Mouse (Mus musculus) c-Kit-negative CD71-positive TER-119-positive erythroid progenitor cells, embryonic 14.5 days (primary cell): ENCODE data around the gene Kansl1.
"Not testable (repeated sequence)": the region's sequence is repeated elsewhere in the genome, so short reads cannot be mapped to it uniquely, and the experiment has no call there.

Experiments used
- DNase-seq: peaks from one replicate; pipeline ENCODE4 v3.0.0-alpha.2; 2013; ENCODE audit warnings: low read depth, low spot score

The Kansl1 gene

DNA sequence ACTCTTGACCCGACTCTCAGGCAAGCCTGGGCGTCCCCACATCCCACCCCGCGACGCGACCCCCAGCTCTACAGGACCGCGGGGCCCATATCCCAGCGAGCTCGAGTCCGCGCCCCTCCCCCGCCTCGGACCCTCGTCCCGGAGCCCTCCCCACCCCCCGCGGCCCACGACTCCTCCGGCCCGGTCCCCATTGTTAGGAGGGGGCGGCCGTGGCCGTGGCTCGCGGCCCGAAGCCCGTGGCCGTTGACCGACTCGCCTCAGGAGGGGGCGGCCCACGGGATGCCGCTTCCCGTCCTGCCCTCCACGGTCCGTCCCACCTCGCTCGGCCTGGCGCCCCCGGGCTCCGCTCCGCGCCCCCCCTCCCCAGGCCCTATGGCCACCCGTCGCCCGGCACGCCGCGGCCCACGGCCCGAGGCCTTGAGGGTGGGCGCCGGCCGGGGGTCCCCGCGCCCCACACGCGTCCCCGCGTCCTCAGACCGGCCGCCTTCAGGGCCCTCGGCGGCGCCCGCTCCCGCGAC, at the start of gene Kansl1:
Kansl1 (minus strand) TSS at position 111 of the 518 bp plus-strand sequence.
- no peak for DNase-seq

DNA sequence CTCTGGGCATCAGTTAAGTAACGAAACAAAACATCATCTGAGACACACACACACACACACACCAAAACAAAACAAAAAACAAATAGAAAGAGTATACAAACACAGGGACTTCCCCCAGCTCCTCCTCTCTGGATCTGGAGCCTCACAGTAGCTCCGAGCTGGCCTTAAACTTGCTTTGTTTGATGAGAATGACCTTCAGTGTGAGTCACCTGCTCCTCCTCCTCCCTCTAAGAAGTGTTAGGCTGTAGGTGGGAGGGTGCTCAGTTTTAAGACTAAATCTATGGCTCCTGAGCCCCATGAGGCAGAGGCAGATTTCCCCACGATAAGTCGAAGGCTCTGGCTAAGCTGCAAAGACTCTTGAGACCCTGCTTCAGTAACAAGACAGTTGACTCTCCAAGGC, 43.8 kb upstream of the Kansl1 start:
- DNase-seq, result no peak

DNA sequence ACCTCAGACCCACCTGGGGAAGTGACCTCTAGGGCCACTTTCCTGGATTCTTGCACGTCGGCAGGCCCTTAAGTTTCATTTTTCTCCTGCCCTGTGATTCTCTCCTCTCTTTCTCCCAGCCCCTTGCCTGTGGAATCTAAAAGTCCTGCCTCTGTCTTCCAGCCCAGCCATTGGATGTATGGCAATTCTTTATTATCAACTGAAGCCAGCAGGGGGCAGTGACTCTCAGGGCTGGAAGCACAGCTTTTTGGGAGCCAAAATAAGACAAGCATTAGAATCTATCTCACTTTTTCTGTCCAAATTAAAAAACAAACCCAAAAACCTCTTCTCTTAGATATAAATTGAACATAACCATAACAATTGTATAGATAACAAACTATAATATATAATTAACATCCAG, 41.9 kb upstream of the Kansl1 start:
- peak; percentile 3 for DNase-seq

- no peak for DNase-seq
Measured at GRCm38 (mm10) chr11:104508455-104508854, 39.8 kb upstream of the Kansl1 start.

DNA sequence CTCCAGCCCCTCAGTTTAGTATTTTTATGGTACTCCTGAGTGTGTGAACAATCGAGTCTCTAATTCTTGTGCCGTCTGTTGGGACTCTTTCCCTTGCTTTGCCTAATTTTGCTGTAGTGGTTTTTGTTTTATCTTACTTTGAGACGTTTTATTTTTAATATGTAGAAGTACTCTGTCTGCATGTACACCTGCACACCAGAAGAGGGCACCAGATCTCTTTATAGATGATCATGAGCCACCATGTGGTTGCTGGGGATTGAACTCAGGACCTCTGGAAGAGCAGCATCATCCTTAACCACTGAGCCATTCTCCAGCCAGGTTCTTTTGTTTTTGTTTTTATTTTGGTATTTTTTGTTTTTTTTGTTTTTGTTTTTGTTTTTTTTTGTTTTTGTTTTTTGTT, 19.6 kb upstream of the Kansl1 start:
- DNase-seq, result no peak

DNA sequence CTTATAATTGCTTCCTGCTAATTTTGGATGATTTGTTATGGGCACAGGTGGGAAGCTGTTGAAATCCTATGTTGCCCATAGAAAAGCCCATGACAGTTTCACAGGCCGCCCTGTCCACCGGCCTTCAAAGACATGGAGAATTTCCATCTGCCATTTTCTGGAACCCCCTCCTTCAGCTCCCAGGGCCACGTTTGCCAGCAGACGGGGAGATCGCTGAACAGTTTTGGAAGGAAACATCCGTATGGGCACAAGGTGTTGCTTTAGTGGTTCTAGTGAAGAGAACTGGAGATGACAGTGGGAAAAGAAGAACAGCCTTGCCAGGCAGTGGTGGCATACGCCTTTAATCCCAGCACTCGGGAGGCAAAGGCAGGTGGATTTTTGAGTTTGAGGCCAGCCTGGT, 13.3 kb upstream of the Kansl1 start:
- no peak for DNase-seq

DNA sequence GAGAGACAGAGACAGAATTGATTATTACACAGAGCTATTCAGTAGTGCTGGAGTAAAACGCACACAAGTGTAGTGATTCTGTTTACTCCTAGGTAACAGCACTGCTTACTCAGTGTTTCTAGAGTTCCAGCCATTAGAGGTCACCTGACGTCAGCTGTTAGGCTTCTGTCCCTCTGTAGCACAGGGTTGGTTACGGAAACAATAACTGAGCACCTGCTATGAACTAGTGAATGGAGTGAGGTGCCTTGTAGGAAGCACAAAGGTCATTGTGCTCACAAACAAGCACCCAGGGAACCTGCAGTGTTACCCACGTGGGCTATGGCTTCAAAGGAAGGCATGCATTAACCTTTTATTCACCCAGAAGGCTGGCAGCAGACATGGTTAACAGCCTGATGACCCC, 10.8 kb upstream of the Kansl1 start:
- no peak for DNase-seq

DNA sequence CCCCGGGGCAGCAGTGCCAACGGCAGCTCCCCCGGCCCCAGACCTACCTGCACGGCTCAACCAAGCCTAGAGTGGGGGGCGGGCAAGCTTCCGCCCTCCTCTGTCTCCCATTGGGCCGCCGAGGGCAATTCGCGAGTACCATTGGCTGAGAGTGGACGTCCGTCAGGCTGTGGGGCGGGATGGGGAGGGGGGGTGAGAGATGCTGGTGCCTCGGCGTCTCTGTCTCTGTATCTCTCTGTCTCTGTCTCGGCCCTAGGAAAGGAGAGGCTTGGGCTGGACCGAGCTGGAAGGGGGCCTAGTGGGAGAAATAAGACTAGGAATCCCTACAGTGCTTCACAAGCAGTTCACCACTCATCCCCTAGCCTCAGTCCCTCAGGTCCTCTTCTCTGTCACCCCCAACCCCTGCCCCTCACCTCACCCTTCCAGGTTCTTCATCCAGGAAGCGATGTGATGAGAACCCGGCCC, 742 bp upstream of the Kansl1 start:
- DNase-seq, result peak; percentile 61

DNA sequence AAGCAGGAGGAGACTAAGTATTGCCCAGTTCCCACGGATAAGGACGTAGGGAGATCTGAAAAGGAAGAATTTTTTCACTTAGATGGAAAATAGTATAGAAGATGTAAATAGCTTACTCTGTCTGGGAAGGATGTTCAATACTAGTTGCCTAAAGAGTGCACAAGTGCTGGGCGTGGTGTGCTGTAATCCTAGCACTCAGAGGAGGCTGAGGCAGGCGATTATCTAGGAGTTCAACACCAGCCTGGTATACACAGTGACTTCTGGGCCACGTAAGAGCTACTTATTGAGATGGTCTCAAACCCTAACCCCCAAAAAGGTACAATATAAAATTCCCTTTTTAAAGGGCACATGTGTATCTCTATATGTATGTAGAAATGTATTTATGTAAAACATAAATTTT, 963 bp downstream of the Kansl1 start:
- no peak for DNase-seq

GRCm38 (mm10) chr11:104461551-104461950, 7.1 kb downstream of the Kansl1 start:
- peak; percentile 76 for DNase-seq

DNA sequence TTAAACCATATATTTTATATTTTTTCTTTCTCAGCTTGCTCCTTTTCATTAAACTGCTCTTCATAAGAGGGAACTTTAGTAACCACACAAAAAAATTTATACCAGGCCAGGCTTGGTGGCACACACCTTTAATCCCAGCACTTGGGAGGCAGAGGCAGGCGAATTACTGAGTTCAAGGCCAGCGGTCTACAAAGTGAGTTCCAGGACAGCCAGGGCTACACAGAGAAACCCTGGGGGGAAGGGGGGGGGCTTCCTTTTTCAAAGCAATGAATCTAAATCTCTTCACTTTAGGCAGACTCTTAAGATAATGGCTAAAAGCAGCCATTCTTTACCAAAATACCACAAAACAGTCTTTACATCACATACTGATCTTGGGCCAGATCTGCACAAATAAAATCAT, 9.0 kb downstream of the Kansl1 start:
- DNase-seq, result no peak

DNA sequence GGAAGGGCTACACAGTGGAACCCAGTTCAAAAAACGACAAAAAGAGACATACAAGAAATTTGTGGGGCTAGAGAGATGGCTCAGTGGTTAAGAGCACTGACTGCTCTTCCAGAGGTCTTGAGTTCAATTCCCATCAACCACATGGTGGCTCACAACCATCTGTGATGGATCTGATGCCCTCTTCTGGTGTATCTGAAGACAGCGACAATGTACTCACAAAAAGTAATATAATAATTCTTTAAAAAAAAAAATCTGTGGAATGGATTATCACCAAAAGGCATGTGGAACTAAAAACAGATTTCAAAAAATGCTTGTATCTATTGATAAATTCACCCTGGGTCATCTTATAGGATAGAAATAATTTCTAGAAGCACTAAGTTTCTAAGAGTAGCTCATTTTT, 10.2 kb downstream of the Kansl1 start:
- no peak for DNase-seq

DNA sequence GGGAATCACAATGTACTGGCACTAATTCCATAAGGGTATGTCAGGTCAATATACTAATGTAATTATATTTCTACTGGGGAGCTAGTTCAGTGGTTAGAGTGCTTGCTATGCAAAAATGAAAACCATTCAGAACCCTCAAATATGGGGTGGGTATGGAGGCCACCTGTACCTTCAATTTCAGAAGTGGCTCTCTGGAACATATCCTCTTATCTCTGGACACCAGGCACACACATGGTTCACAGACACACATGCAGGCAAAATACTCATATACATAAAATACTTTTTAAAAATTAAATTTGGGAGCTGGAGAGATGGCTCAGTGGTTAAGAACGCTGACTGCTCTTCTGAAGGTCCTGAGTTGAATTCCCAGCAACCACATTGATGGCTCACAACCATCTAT, 16.0 kb downstream of the Kansl1 start:
- no peak for DNase-seq

GRCm38 (mm10) chr11:104451239-104451638, 17.4 kb downstream of the Kansl1 start:
- DNase-seq, result no peak

- DNase-seq, result not testable (repeated sequence)
Measured at GRCm38 (mm10) chr11:104448499-104448898, 20.2 kb downstream of the Kansl1 start.

DNA sequence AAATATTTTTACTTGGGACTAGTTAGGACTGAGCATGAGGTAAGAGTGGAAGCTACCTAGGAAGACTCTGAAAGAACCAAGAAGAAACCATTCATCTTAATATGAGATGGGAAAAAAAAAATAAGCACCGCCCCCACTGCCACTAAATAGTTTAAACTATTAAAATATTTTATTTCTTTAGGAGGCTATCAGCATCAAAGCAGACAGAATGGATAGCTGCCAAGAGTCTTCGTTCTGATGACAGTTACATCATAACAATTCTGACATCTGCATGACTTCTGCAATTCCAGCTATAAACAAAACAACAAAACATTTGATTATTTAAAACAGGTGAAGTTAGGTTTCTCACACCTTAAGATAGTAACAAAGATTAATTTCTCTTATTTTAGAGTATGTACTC, 23.1 kb downstream of the Kansl1 start:
- DNase-seq, result no peak

GRCm38 (mm10) chr11:104445044-104445443, 23.6 kb downstream of the Kansl1 start:
- no peak for DNase-seq

- DNase-seq, result no peak
Measured at GRCm38 (mm10) chr11:104443359-104443758, 25.3 kb downstream of the Kansl1 start.

DNA sequence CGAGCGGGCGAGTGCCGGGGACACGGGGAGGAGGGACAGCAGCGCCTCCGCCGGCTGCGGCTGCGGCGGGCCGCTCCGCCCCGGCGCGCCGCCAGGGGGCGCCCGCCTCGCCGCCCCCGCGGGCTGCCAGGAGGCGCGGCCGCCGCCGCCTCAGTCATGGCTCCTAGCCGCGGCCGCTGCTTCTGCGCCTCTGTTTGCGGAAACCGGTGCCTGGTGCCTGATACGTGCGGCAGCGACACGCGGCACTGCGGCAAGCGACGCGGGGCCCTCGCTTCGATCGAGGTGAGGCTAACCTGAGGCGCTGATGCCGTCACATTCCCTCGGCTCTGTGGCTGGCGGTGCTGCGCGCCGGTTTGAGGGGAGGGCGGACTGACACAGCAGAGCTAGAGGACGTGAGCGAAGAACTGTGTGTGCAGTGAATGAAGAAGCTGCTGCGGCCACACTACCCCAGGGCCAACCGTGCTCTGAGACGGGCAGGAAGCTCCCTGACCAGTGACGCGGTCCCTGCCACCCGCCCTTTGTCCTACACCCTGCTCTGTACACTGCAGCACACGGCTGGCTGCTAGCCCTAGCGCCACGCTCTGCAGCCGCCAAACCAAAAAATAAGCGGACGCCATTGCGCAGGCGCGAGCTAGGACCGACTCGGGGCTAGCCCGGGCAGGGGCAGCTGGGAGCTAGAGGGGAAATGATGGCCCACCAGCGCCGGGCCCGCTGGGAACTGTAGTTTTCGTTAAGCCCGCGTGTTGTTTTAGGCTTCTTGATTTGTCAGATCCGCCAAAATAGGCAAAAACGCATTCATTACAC, 26.1 kb downstream of the Kansl1 start:
- peak; percentile 84 for DNase-seq

DNA sequence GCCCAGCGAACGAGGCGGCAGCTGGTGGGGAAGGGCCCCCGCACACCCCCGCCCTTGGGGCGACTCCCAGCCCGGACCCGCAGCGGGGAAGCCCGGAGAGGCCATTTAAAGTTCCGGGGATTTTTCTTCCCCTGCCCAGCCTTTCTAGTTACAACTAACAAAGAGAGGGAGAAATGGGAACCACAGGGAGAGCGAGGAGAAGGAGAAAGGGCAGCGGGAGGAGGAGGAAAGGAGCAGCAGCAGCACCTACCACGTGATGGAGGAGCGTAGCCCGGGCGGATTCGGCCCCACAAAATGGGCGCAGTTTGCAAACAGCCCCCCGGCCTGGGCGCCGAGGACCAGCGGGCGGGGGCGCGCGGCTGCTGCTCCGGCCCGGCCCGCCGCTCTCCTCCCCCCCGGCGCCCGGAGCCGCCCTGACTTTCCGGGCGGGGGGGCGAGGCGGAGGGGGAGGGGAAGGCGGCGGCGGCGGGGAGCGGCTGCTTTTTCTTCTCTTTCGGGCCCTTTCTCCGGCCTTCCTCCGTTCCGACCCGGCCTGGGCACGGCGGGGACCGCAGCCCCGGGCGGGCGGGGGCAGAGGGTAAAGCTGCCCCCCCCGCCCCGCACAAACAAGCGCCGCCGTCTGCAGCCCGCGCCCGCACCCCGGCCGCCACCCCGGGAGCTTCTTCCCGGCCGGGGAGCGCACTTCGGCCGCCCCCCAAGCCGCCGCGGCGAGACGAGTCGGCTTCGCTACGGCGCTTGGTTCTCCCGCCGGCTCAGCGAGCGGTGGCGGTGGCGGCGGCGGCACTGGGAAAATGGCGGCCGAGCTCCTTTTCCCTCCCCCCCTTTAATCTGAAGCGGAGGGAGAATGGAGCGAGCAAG, 27.0 kb downstream of the Kansl1 start:
- DNase-seq, result no peak

DNA sequence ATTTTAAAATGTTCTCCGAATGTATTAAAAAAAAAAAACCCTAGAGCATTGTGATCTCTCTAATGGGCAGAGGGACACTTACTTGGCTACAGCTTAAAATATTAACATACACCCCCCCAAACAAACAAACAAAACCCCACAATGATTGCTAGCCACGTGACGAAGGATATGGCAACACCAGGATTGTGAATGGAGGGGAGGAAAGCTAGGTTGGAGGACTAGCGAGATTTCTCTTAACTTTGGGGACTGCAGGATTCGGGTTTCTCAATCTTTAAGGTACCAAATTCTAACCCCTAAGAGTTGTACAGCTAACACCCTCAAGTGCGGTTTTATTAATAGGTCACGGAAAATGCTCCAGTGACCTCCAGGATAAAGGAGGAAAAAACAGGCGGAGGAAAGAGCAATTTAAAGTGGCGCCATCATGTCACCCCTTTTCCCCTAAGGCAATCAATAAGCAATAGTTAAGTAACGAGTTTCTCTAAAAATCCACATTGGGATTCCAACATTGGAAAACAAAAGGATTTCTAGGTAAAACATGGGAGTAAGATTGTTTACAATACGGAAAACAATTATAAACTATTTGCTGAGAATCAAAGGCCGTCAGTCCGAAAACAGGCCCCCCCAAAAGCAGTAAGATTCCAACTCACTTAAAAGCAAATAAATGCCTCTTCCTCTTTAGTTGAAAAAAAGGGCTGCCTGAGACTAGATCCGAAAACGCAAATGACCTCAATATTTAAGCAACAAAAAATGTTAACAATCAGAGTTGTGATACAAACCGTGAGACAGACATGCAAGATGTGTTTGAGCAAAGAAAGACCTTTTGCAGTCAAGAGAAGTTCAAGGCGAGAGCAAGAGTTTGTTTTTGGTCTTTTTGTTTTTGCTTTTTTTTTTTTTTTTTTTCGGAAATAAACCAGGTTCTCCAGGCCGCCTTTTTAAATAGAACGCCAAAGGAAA, 27.9 kb downstream of the Kansl1 start:
- DNase-seq, result no peak
